Mouse (Mus musculus) kidney, postnatal 0 days (tissue): ENCODE data around the gene Caml. TPM values are rescaled to one million over a fixed set of nuclear protein-coding genes. Genes with fewer than 3 reads are reported as not detected.
"Not testable (repeated sequence)": the region's sequence is repeated elsewhere in the genome, so short reads cannot be mapped to it uniquely, and the experiment has no call there.

ENCODE experiments used
- ATAC-seq: fragments of 200-750 bp; cut with Nextera tagmentation; replicated peaks from 2 replicates; pipeline ENCODE4 v1.8.0; 2017; ENCODE audit warnings: low read depth, moderate number of reproducible peaks, moderate TSS enrichment, moderate library complexity; ENCODE audit not compliant: low FRiP score
- DNase-seq: peaks from one replicate; pipeline ENCODE4 v3.0.0-alpha.2; 2016; ENCODE audit warnings: low spot score
- H3K27ac ChIP-seq: fragments of 300-500 bp; sonication (generic); 2 replicates; pipeline ENCODE4 v1.5.1; 2014; ENCODE audit warnings: mild to moderate bottlenecking
- H3K27me3 ChIP-seq: fragments of 300-500 bp; sonication (generic); 2 replicates; pipeline ENCODE4 v1.6.1; 2014; ENCODE audit warnings: low read length, mixed read lengths; ENCODE audit not compliant: insufficient read depth
- H3K36me3 ChIP-seq: fragments of 300-500 bp; sonication (generic); 2 replicates; pipeline ENCODE4 v1.6.1; 2014; ENCODE audit warnings: low read length, mixed read lengths; ENCODE audit not compliant: insufficient read depth
- H3K4me1 ChIP-seq: fragments of 300-500 bp; sonication (generic); replicated peaks from 2 replicates; pipeline ENCODE4 v1.6.1; 2014; ENCODE audit warnings: antibody characterized with exemption, low read length, mixed read lengths; ENCODE audit not compliant: insufficient read depth
- H3K4me2 ChIP-seq: fragments of 300-500 bp; sonication (generic); 2 replicates; pipeline ENCODE4 v1.6.1; 2014; ENCODE audit warnings: mild to moderate bottlenecking, low read length, moderate library complexity, mixed read lengths
- H3K4me3 ChIP-seq: fragments of 300-500 bp; sonication (generic); replicated peaks from 2 replicates; pipeline ENCODE4 v1.5.1; 2014; ENCODE audit warnings: low read depth, low read length
- H3K9ac ChIP-seq: fragments of 300-500 bp; sonication (generic); 2 replicates; pipeline ENCODE4 v1.6.1; 2014; ENCODE audit warnings: low read depth, low read length
- H3K9me3 ChIP-seq: fragments of 300-500 bp; sonication (generic); replicated peaks from 2 replicates; pipeline ENCODE4 v1.6.1; 2016; ENCODE audit warnings: low read length, inconsistent platforms, mixed read lengths
- CTCF ChIP-seq: IDR thresholded peaks from 2 replicates; pipeline ENCODE4 v1.5.1; 2016; ENCODE audit warnings: antibody characterized with exemption, low read depth, mild to moderate bottlenecking, moderate library complexity
- WGBS: fragments of 180-500 bp; shearing (Covaris S2); extraction: QIAGEN DNeasy Blood & Tissue Kit; methylation state at CpG from one replicate; pipeline ENCODE4 v1.1.7; 2014; 5-methylcytosine and 5-hydroxymethylcytosine counted together
- polyA plus RNA-seq: library from polyadenylated mRNA; unstranded; fragments of >200 nt; fragmentation: Nextera tagmentation; extraction: Ambion mirVana; gene quantifications from 2 replicates; pipeline ENCODE4 v1.2.1, GENCODE M21; 2015

Caml gene
- polyA plus RNA-seq, 1 experiment from 2014 or later = 50.6 TPM

GRCm38 (mm10) chr13:55640480-55640879 is 17.7 kb downstream of the Caml start:
- H3K4me2 ChIP-seq, H3K4me1 ChIP-seq, ATAC-seq, H3K27ac ChIP-seq, H3K9me3 ChIP-seq, H3K27me3 ChIP-seq, H3K9ac ChIP-seq, H3K4me3 ChIP-seq: not testable (repeated sequence)
- peaks cover 25% of the 10 kb centered on the region for H3K36me3 ChIP-seq
- DNase-seq = peak; percentile 82
- WGBS = 45% methylated on average over 8 of the region's 8 CpGs
- TF ChIP-seq CTCF = peak; percentile 84

GRCm38 (mm10) chr13:55644525-55644924 is 21.7 kb downstream of the Caml start:
- 81% methylated on average over 2 of the region's 2 CpGs for WGBS
- Histone ChIP-seq H3K4me3 (no peak overlapping the region), H3K9ac (no peak overlapping the region), H3K27ac (no peak overlapping the region), H3K27me3 (no peaks in the 10 kb centered on the region), H3K4me1 (no peaks in the 10 kb centered on the region), H3K9me3 (no peaks in the 10 kb centered on the region), H3K36me3 (peaks cover 47% of the 10 kb centered on the region), H3K4me2 (no peak overlapping the region)
- ATAC-seq = peak; percentile 54; the same call in 1 of the 2 replicates
- DNase-seq = peak; percentile 57
- TF ChIP-seq CTCF = peak; percentile 55

GRCm38 (mm10) chr13:55650098-55650497 is 27.3 kb downstream of the Caml start:
- no peak for ATAC-seq
- 87% methylated on average over 12 of the region's 12 CpGs for WGBS
- TF ChIP-seq CTCF = peak; percentile 44; the same call in 1 of the 2 replicates
- H3K4me3 ChIP-seq = no peak overlapping the region
- H3K27ac ChIP-seq = no peak overlapping the region
- peaks cover 80% of the 10 kb centered on the region for H3K36me3 ChIP-seq
- no peaks in the 10 kb centered on the region for H3K9me3 ChIP-seq
- no peak overlapping the region for H3K4me2 ChIP-seq
- no peak overlapping the region for H3K9ac ChIP-seq
- H3K27me3 ChIP-seq = no peaks in the 10 kb centered on the region
- no peaks in the 10 kb centered on the region for H3K4me1 ChIP-seq
- DNase-seq = no peak

- ATAC-seq = no peak
- no peaks in the 10 kb centered on the region for H3K9me3 ChIP-seq
Observed at GRCm38 (mm10) chr13:55650980-55651379, 28.2 kb downstream of the Caml start.

GRCm38 (mm10) chr13:55668550-55668949 is 45.7 kb downstream of the Caml start:
- no peaks in the 10 kb centered on the region for H3K27me3 ChIP-seq
- no peak for ATAC-seq
- no peak overlapping the region for H3K27ac ChIP-seq
- 86% methylated on average over 6 of the region's 6 CpGs for WGBS
- H3K9ac ChIP-seq = no peak overlapping the region
- H3K4me3 ChIP-seq = no peak overlapping the region
- peaks cover 67% of the 10 kb centered on the region for H3K36me3 ChIP-seq
- H3K4me2 ChIP-seq = no peak overlapping the region
- peak; percentile 16 for DNase-seq
- peak; percentile 70 for TF ChIP-seq CTCF
- H3K9me3 ChIP-seq = no peaks in the 10 kb centered on the region
- H3K4me1 ChIP-seq = no peaks in the 10 kb centered on the region

More at GRCm38 (mm10) chr13:55650980-55651379, 28.2 kb downstream of the Caml start:
- H3K27me3 ChIP-seq = no peaks in the 10 kb centered on the region
- WGBS = 91% methylated on average over 6 of the region's 6 CpGs
- no peak for DNase-seq
- H3K36me3 ChIP-seq = peaks cover 81% of the 10 kb centered on the region
- H3K4me1 ChIP-seq = no peaks in the 10 kb centered on the region
- H3K4me2 ChIP-seq = no peak overlapping the region
- H3K9ac ChIP-seq = no peak overlapping the region
- no peak overlapping the region for H3K27ac ChIP-seq
- no peak for TF ChIP-seq CTCF
- H3K4me3 ChIP-seq = no peak overlapping the region

GRCm38 (mm10) chr13:55672711-55673110 is 49.9 kb downstream of the Caml start:
- 95% methylated on average over 6 of the region's 6 CpGs for whole genome bisulfite sequencing
- Histone ChIP-seq H3K9ac (no peak overlapping the region), H3K4me1 (no peaks in the 10 kb centered on the region), H3K4me2 (no peak overlapping the region), H3K27ac (no peak overlapping the region), H3K4me3 (no peak overlapping the region), H3K27me3 (no peaks in the 10 kb centered on the region), H3K36me3 (peaks cover 56% of the 10 kb centered on the region), H3K9me3 (no peaks in the 10 kb centered on the region)
- DNase-seq (no peak), ATAC-seq (no peak)
- TF ChIP-seq CTCF = no peak

GRCm38 (mm10) chr13:55677364-55677763 is 54.6 kb downstream of the Caml start:
- H3K4me2 ChIP-seq = no peak overlapping the region
- H3K27me3 ChIP-seq = no peaks in the 10 kb centered on the region
- peaks cover 59% of the 10 kb centered on the region for H3K36me3 ChIP-seq
- ATAC-seq = no peak
- H3K9ac ChIP-seq = no peak overlapping the region
- no peak overlapping the region for H3K27ac ChIP-seq
- no peaks in the 10 kb centered on the region for H3K9me3 ChIP-seq
- 59% methylated on average over 8 of the region's 8 CpGs for WGBS
- no peak overlapping the region for H3K4me3 ChIP-seq
- no peak for DNase-seq
- no peaks in the 10 kb centered on the region for H3K4me1 ChIP-seq
- no peak for TF ChIP-seq CTCF

Other genes with a start within 250 kb of the Caml start
- gene Slc34a1, start 224.8 kb upstream of the Caml start, polyA plus RNA-seq = 344 and 465 TPM in 2 replicates
- not detected in 2 replicates for gene Pfn3, start 207.8 kb upstream of the Caml start, polyA plus RNA-seq
- gene F12, start 196.2 kb upstream of the Caml start, polyA plus RNA-seq = 0.05 and 0.45 TPM in 2 replicates
- 29.5 and 29.8 TPM in 2 replicates for gene Grk6, start 177.9 kb upstream of the Caml start, polyA plus RNA-seq
- gene Prr7, start 158.7 kb upstream of the Caml start, polyA plus RNA-seq = 0.63 and 0.75 TPM in 2 replicates
- gene Dbn1, start 134.9 kb upstream of the Caml start, polyA plus RNA-seq = 104 and 125 TPM in 2 replicates
- gene Pdlim7, start 109.3 kb upstream of the Caml start, polyA plus RNA-seq = 112 and 124 TPM in 2 replicates
- gene Dok3, start 93.7 kb upstream of the Caml start, polyA plus RNA-seq = 1.7 and 1.8 TPM in 2 replicates
- gene Ddx41, start 86.3 kb upstream of the Caml start, polyA plus RNA-seq = 60.1 and 60.3 TPM in 2 replicates
- 23.9 and 24.9 TPM in 2 replicates for gene Fam193b, start 51.9 kb upstream of the Caml start, polyA plus RNA-seq
- gene Tmed9, start 49.3 kb upstream of the Caml start, polyA plus RNA-seq = 136 and 160 TPM in 2 replicates
- gene B4galt7, start 23.1 kb upstream of the Caml start, polyA plus RNA-seq = 20.1 and 22.8 TPM in 2 replicates
- 27.4 and 28.3 TPM in 2 replicates for gene Ddx46, start 12.0 kb downstream of the Caml start, polyA plus RNA-seq
- gene B230219D22Rik, start 70.1 kb downstream of the Caml start, polyA plus RNA-seq = 40.7 and 41.2 TPM in 2 replicates
- 94.5 and 102 TPM in 2 replicates for gene Txndc15, start 91.6 kb downstream of the Caml start, polyA plus RNA-seq
- gene Pcbd2, start 104.4 kb downstream of the Caml start, polyA plus RNA-seq = 64.7 and 68.5 TPM in 2 replicates
- 0.10 and 0.14 TPM in 2 replicates for gene Catsper3, start 161.6 kb downstream of the Caml start, polyA plus RNA-seq
- 0.08 TPM in 1 of 2 replicates, not detected in the other for gene Pitx1, start 213.2 kb downstream of the Caml start, polyA plus RNA-seq